Mouse (Mus musculus): ENCODE data around the gene Tec. TPM values are rescaled to one million over a fixed set of nuclear protein-coding genes. Genes with fewer than 3 reads are reported as not detected.

The Tec gene
- total and polyA plus RNA-seq, 3 experiments: 7.9 to 25.9 (median 20.1) TPM

GRCm38 (mm10) chr5:72747384-72747783 is 120.9 kb downstream of the Tec start:
- Histone ChIP-seq H3K79me2 (replicated peaks; ENCODE audit: control insufficient read depth, extremely low read depth, insufficient read depth, poor library complexity, severe bottlenecking) (no peaks in the 10 kb centered on the region), H3K36me3 (replicated peaks in 1 of 2; ENCODE audit: control insufficient read depth in 1 of 2, insufficient read depth in 1 of 2, low read length in 1 of 2) (peaks cover 0 to under 1% of the 10 kb centered on the region in 2 experiments), H3K27ac (ENCODE audit: insufficient read depth, low read depth) (no peak overlapping the region), H3K4me2 (ENCODE audit: insufficient read depth, low read depth, poor library complexity, severe bottlenecking) (no peak overlapping the region), H3K4me3 (replicated peaks in 1 of 3; ENCODE audit: low read depth in 2 of 3, low read length in 2 of 3, poor library complexity in 1 of 3) (no peak overlapping the region), H3K4me1 (ENCODE audit: control insufficient read depth in 1 of 2, insufficient read depth in 2 of 2) (peaks cover 0 to 3% of the 10 kb centered on the region in 2 experiments; a peak in 1 of 4 replicates), H3K9me3 (replicated peaks; ENCODE audit: low read length) (no peaks in the 10 kb centered on the region), H3K9ac (ENCODE audit: insufficient read depth, low read depth) (no peak overlapping the region), H3K27me3 (replicated peaks) (no peaks in the 10 kb centered on the region)
- DNase-seq (ENCODE audit: extremely low read depth): no peak
- dilution Hi-C loops (cut with MboI; ENCODE audit: extremely low pct_ligation_motif_present, extremely low pct_unique_long_range_greater_than_20kb, low sequenced_read_pairs) (no loop called here), in situ Hi-C loops (cut with MboI; ENCODE audit: low pct_ligation_motif_present, low pct_unique_long_range_greater_than_20kb, low sequenced_read_pairs) (no loop called here)
- no peak for TF ChIP-seq MEF2A (IDR thresholded peaks at IDR 0.05; ENCODE audit: borderline replicate concordance, low read depth, low read length)
- TF ChIP-seq MAZ (IDR thresholded peaks at IDR 0.05; ENCODE audit: low read depth, low read length): no peak
- no peak for TF ChIP-seq MAX (IDR thresholded peaks at IDR 0.05; ENCODE audit: low read length)
- TF ChIP-seq MXI1 (IDR thresholded peaks at IDR 0.05; ENCODE audit: low read depth, low read length): no peak
- no peak for TF ChIP-seq POLR2A (IDR thresholded peaks at IDR 0.05; ENCODE audit: low read depth, low read length)
- TF ChIP-seq CHD2 (IDR thresholded peaks at IDR 0.05; ENCODE audit: low read length): no peak
- no peak for TF ChIP-seq NRF1 (IDR thresholded peaks at IDR 0.05; ENCODE audit: low read depth, low read length)
- TF ChIP-seq BHLHE40 (IDR thresholded peaks at IDR 0.05; ENCODE audit: low read depth, low read length): no peak
- TF ChIP-seq CTCF (conservative IDR thresholded peaks at IDR 0.05 in 1 of 2, IDR thresholded peaks at IDR 0.05 in 1 of 2; ENCODE audit: low read depth in 2 of 2, low read length in 2 of 2): no peak
- no peak for TF ChIP-seq SMC3 (IDR thresholded peaks at IDR 0.05; ENCODE audit: low read depth, low read length)
- no peak for TF ChIP-seq EP300 (IDR thresholded peaks at IDR 0.05; ENCODE audit: low read length)
- no peak for TF ChIP-seq IRF4 (IDR thresholded peaks at IDR 0.05; ENCODE audit: low read depth, low read length)

GRCm38 (mm10) chr5:72746461-72746860 is 121.8 kb downstream of the Tec start:
- Histone ChIP-seq H3K27ac (ENCODE audit: insufficient read depth, low read depth) (no peak overlapping the region), H3K27me3 (replicated peaks) (no peaks in the 10 kb centered on the region), H3K4me1 (ENCODE audit: control insufficient read depth in 1 of 2, insufficient read depth in 2 of 2) (no peaks in the 10 kb centered on the region), H3K9ac (ENCODE audit: insufficient read depth, low read depth) (no peak overlapping the region), H3K36me3 (replicated peaks in 1 of 2; ENCODE audit: control insufficient read depth in 1 of 2, insufficient read depth in 1 of 2, low read length in 1 of 2) (no peaks in the 10 kb centered on the region), H3K79me2 (replicated peaks; ENCODE audit: control insufficient read depth, extremely low read depth, insufficient read depth, poor library complexity, severe bottlenecking) (no peaks in the 10 kb centered on the region), H3K9me3 (replicated peaks; ENCODE audit: low read length) (no peaks in the 10 kb centered on the region), H3K4me2 (ENCODE audit: insufficient read depth, low read depth, poor library complexity, severe bottlenecking) (no peak overlapping the region), H3K4me3 (replicated peaks in 1 of 3; ENCODE audit: low read depth in 2 of 3, low read length in 2 of 3, poor library complexity in 1 of 3) (no peak overlapping the region)
- no peak for DNase-seq (ENCODE audit: extremely low read depth)
- TF ChIP-seq MXI1 (IDR thresholded peaks at IDR 0.05; ENCODE audit: low read depth, low read length) (no peak), SIN3A (IDR thresholded peaks at IDR 0.05; ENCODE audit: low read length) (no peak), SMC3 (IDR thresholded peaks at IDR 0.05; ENCODE audit: low read depth, low read length) (no peak), NELFE (IDR thresholded peaks at IDR 0.05; ENCODE audit: low read depth, low read length) (no peak), GABPA (IDR thresholded peaks at IDR 0.05; ENCODE audit: insufficient replicate concordance, low read depth, low read length) (no peak), POLR2A (IDR thresholded peaks at IDR 0.05; ENCODE audit: low read depth, low read length) (no peak)
- dilution Hi-C loops (cut with MboI; ENCODE audit: extremely low pct_ligation_motif_present, extremely low pct_unique_long_range_greater_than_20kb, low sequenced_read_pairs) (no loop called here), in situ Hi-C loops (cut with MboI; ENCODE audit: low pct_ligation_motif_present, low pct_unique_long_range_greater_than_20kb, low sequenced_read_pairs) (no loop called here)

- DNase-seq (ENCODE audit: extremely low read depth): no peak
- H3K27me3 ChIP-seq (replicated peaks): no peaks in the 10 kb centered on the region
- no peak overlapping the region for H3K4me2 ChIP-seq (ENCODE audit: insufficient read depth, low read depth, poor library complexity, severe bottlenecking)
- no peaks in the 10 kb centered on the region for H3K36me3 ChIP-seq (replicated peaks in 1 of 2; ENCODE audit: control insufficient read depth in 1 of 2, insufficient read depth in 1 of 2, low read length in 1 of 2)
- TF ChIP-seq RAD21 (IDR thresholded peaks at IDR 0.05; ENCODE audit: low read depth, low read length) (no peak), SMC3 (IDR thresholded peaks at IDR 0.05; ENCODE audit: low read depth, low read length) (no peak), NRF1 (IDR thresholded peaks at IDR 0.05; ENCODE audit: low read depth, low read length) (no peak), MYC (IDR thresholded peaks at IDR 0.05; ENCODE audit: low read depth, low read length) (no peak), USF1 (IDR thresholded peaks at IDR 0.05; ENCODE audit: low read depth, low read length) (no peak), KAT2A (IDR thresholded peaks at IDR 0.05; ENCODE audit: insufficient replicate concordance, low read length) (no peak), UBTF (IDR thresholded peaks at IDR 0.05; ENCODE audit: low read depth, low read length) (no peak), TCF12 (IDR thresholded peaks at IDR 0.05; ENCODE audit: low read depth, low read length) (no peak), RCOR1 (conservative IDR thresholded peaks at IDR 0.05; ENCODE audit: low read depth, low read length) (no peak), MXI1 (IDR thresholded peaks at IDR 0.05; ENCODE audit: low read depth, low read length) (no peak)
- no peak overlapping the region for H3K27ac ChIP-seq (ENCODE audit: insufficient read depth, low read depth)
- no peaks in the 10 kb centered on the region for H3K9me3 ChIP-seq (replicated peaks; ENCODE audit: low read length)
- H3K4me1 ChIP-seq (ENCODE audit: control insufficient read depth in 1 of 2, insufficient read depth in 2 of 2): peaks cover 0 to 8% of the 10 kb centered on the region in 2 experiments; a peak in 1 of 4 replicates
- H3K4me3 ChIP-seq (replicated peaks in 1 of 3; ENCODE audit: low read depth in 2 of 3, low read length in 2 of 3, poor library complexity in 1 of 3): no peak overlapping the region
- H3K79me2 ChIP-seq (replicated peaks; ENCODE audit: control insufficient read depth, extremely low read depth, insufficient read depth, poor library complexity, severe bottlenecking): no peaks in the 10 kb centered on the region
- H3K9ac ChIP-seq (ENCODE audit: insufficient read depth, low read depth): no peak overlapping the region
- in situ Hi-C loops (cut with MboI; ENCODE audit: low pct_ligation_motif_present, low pct_unique_long_range_greater_than_20kb, low sequenced_read_pairs) (no loop called here), dilution Hi-C loops (cut with MboI; ENCODE audit: extremely low pct_ligation_motif_present, extremely low pct_unique_long_range_greater_than_20kb, low sequenced_read_pairs) (no loop called here)
Observed at GRCm38 (mm10) chr5:72743103-72743502, 125.2 kb downstream of the Tec start.

All from CH12.LX (cell line).